Mouse (Mus musculus) embryonic fibroblast, embryonic 13.5 days (primary cell): ENCODE measurements around the gene Olfr96. TPM values are rescaled to one million over a fixed set of nuclear protein-coding genes. Genes with fewer than 3 reads are reported as not detected.
"Not testable (repeated sequence)": the region's sequence is repeated elsewhere in the genome, so short reads cannot be mapped to it uniquely, and the experiment has no call there.

Experiments used
- H3K27ac ChIP-seq: 2 replicates; pipeline ENCODE4 v1.5.1; 2012; ENCODE audit warnings: low read length, control low read depth, inconsistent platforms; ENCODE audit not compliant: insufficient read depth
- H3K4me1 ChIP-seq: 2 replicates; pipeline ENCODE4 v1.6.1; 2011; ENCODE audit warnings: low read length; ENCODE audit not compliant: control insufficient read depth, insufficient read depth
- H3K4me3 ChIP-seq: 2 replicates; pipeline ENCODE4 v1.5.1; 2011; ENCODE audit warnings: mild to moderate bottlenecking, control low read depth, low read length; ENCODE audit not compliant: insufficient read depth
- CTCF ChIP-seq: IDR thresholded peaks from 2 replicates; pipeline ENCODE4 v1.5.1; 2011; ENCODE audit warnings: mild to moderate bottlenecking, control low read depth, low read length, moderate library complexity, borderline replicate concordance; ENCODE audit not compliant: insufficient read depth
- POLR2A ChIP-seq: IDR thresholded peaks from 2 replicates; pipeline ENCODE4 v1.6.1; 2011; ENCODE audit warnings: low read depth, mild to moderate bottlenecking, control low read depth, low read length, moderate library complexity
- polyA plus RNA-seq: library from polyadenylated mRNA; stranded (reverse); fragments of >200 nt; gene quantifications from 2 replicates; pipeline ENCODE4 v1.2.4, GENCODE M21; 2011; ENCODE audit warnings: low read depth; ENCODE audit not compliant: missing spikeins, insufficient read length

The Olfr96 gene
- polyA plus RNA-seq, 1 experiment: not detected

GRCm38 (mm10) chr17:37210884-37211768, 8.8 kb upstream of the Olfr96 start:
- Histone ChIP-seq H3K27ac (no peak overlapping the region), H3K4me1 (no peaks in the 10 kb centered on the region), H3K4me3 (no peak overlapping the region)
- no peak for TF ChIP-seq CTCF
- TF ChIP-seq POLR2A: no peak

DNA sequence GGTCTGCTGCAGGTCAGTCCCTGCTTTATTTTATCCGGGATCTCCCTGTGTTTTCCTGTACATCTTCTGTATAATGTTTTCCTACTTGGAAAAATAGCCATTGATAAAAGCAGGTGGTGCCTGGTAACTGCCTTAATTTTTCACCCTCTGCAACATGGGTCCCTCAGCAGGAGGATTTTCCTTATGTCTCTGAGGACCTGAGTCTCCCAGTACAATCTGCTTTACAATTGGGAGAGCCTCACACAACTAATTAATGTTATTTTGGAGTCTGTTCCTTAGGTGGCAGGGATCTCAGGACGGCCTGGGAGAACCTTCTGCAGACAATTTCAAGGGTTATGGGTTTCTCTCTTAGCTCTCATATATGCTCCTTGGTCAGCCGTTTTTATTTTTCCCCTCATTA, 6.9 kb upstream of the Olfr96 start, which contains the start of gene Olfr95:
Olfr95 (minus strand) TSS at position 101 of the 400 bp plus-strand sequence.
- no peak for TF ChIP-seq POLR2A
- no peak for TF ChIP-seq CTCF
- no peak within 1 kb of the TSS for H3K27ac ChIP-seq
- no peaks in the 10 kb centered on the region for H3K4me1 ChIP-seq
- H3K4me3 ChIP-seq: no peak within 1 kb of the TSS

DNA sequence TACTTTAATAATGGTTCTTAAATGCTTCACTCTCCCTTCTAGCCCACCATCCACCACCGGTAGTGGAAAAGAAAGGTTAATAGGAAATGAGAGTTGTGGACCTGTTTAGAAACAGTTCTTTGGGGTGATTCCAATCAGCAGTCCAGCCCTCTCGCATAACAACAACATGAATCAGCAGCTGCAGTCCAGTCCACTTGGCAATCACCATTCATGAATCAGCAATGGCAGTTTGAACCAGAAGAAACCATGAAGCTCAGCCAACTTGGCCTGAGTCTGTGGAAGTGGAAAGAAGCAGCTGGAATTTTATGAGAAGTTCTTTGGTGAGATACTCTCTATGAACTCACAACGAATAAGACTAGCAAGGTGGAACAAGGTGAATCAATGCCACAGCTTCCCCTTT, 1.5 kb upstream of the Olfr96 start:
- no peak for TF ChIP-seq POLR2A
- TF ChIP-seq CTCF: no peak
- no peaks in the 10 kb centered on the region for H3K4me1 ChIP-seq
- H3K4me3 ChIP-seq: no peak overlapping the region

DNA sequence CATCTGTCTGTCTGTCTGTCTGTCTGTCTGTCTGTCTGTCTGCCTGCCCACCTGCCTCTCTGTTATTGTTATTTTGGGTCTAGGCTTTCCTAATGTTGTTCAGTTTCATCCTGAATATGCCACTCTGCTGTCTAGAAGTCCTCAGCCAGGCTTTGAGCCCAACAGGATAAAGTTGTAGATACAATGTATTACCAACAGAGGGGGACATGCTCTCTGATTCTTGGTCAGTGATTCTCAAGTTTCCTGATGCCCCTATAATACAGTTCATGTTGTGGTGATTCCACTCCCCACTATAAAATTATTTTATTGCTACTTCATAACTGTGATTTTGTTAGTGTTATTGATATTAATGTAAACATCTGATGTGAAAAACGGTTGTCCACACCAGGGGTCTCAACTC, 1.9 kb downstream of the Olfr96 start:
- H3K27ac ChIP-seq: no peak overlapping the region
- TF ChIP-seq CTCF: no peak
- no peak for TF ChIP-seq POLR2A
- no peaks in the 10 kb centered on the region for H3K4me1 ChIP-seq
- no peak overlapping the region for H3K4me3 ChIP-seq

More for the DNA sequence above, 1.5 kb upstream of the Olfr96 start:
- no peak overlapping the region for H3K27ac ChIP-seq

DNA sequence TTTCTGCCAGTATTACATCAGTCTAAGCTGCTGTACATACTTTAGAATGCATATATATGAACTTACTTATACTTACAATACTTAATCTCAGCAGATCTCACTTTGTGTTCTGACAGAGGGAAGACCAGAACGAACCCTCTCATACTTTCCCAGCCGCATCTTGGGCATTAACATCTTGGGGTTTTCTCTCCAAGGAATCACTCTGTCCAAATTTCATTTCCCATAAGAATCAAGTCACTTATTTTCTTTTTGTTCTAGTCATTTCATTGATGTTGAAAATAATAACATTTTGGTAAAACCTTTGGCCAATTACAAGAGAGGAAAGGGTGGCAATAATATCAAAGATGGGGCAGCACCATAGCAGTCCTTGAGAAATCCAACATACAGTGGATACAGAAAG, 17.3 kb downstream of the Olfr96 start, which contains the start of gene Olfr97:
Olfr97 (minus strand) TSS at position 101 of the 400 bp plus-strand sequence.
- H3K4me3 ChIP-seq, H3K4me1 ChIP-seq, H3K27ac ChIP-seq: not testable (repeated sequence)

- TF ChIP-seq CTCF (no peak), POLR2A (no peak)
Measured at GRCm38 (mm10) chr17:37242198-37242597, 22.3 kb downstream of the Olfr96 start.

DNA sequence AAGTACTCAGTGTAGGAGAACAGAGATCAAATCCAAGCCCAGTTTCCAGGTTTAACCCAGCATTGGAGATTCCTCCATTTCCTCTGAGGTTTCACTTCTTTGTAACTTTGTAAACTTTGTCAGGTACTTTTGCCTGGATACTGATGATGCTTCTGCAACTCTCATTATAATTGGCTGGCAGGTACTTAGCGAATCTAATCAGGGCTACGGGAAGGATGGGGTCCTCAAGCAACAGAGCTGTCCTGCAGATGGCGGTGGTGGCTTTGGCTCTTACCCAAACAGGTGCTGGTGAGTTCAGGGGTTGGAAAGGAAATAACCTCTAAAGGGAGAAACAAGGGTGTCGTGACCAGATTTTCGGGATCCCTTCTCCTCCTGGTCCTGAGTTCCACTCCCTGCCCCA, 26.8 kb downstream of the Olfr96 start:
- Histone ChIP-seq H3K27ac (no peak overlapping the region), H3K4me1 (no peaks in the 10 kb centered on the region), H3K4me3 (no peak overlapping the region)
- TF ChIP-seq POLR2A: no peak
- TF ChIP-seq CTCF: no peak

More at GRCm38 (mm10) chr17:37242198-37242597, 22.3 kb downstream of the Olfr96 start:
- Histone ChIP-seq H3K4me3 (no peak overlapping the region), H3K4me1 (no peaks in the 10 kb centered on the region), H3K27ac (no peak overlapping the region)

DNA sequence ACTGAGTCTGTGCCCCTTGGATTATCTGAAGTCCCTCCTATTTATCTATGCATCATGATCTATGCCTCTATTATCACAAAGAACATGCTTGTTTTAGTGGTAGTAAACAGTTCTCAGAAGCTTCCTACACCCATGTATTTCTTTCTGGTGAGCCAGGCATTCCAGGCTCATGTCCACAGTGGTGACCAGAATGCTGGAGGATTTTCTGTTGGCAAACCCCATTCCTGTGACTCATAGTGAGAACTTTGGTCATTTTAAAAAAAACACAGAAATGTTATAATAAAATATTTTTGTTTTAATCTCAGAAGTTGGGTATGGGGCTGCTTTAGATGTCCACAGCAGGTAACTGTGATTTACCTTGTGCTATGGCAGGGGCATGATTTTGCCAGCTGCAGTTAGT, 29.5 kb downstream of the Olfr96 start:
- H3K27ac ChIP-seq: no peak overlapping the region
- no peaks in the 10 kb centered on the region for H3K4me1 ChIP-seq
- no peak overlapping the region for H3K4me3 ChIP-seq
- TF ChIP-seq CTCF (no peak), POLR2A (no peak)

DNA sequence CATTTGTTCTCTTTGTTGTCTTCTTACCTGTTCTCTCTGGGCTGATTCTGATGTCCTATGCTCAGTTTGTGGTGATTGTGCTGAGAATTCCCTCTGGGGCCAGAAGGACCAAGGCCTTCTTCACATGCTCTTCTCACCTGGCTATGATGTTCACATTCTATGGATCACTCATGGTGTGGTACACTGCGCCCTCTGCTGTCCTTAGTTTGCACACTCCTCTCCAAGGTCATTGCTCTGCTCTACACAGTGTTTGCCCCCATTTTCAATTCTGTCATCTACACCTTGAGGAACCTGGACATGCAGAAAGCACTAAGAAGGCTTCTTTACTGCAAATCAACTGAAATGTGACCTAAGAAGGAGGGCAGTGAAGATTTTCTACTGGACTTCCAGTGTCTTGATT, 30.6 kb downstream of the Olfr96 start:
- Histone ChIP-seq H3K4me3 (no peak overlapping the region), H3K4me1 (no peaks in the 10 kb centered on the region), H3K27ac (no peak overlapping the region)
- TF ChIP-seq POLR2A: no peak
- peak; percentile 58; the same call in 1 of the 2 replicates for TF ChIP-seq CTCF

DNA sequence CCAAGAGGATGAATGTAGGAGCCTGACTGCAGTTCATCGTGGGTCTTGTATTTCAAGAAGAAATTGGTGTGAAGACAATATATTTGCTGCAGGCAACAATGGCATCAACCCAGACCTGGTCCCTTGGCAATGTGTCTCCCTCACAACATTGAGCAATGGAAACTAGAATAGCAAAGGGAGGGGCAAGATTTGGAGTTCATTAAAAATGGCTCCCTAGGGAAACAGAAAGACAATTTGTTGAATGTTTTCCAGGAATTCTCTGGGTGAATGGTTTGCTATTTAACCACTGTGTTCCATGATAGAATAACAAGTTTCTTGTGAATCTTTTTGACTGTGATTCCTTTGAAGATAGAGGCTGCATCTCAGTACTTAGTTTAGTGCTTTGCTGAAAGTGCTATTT, 43.7 kb downstream of the Olfr96 start, which contains the start of gene Olfr98:
Olfr98 (minus strand) TSS at position 124 of the 400 bp plus-strand sequence.
- Histone ChIP-seq H3K27ac (no peak within 1 kb of the TSS), H3K4me3 (no peak within 1 kb of the TSS), H3K4me1 (no peaks in the 10 kb centered on the region)
- TF ChIP-seq CTCF (no peak), POLR2A (no peak)
